Mouse (Mus musculus) CD4-positive, CD25-positive, alpha-beta regulatory T cell, adult 4 months (primary cell): ENCODE measurements around the gene Rab1b. TPM values are rescaled to one million over a fixed set of nuclear protein-coding genes. Genes with fewer than 3 reads are reported as not detected.
"Not testable (repeated sequence)": the region's sequence is repeated elsewhere in the genome, so short reads cannot be mapped to it uniquely, and the experiment has no call there.

Experiments
- ATAC-seq: one replicate; pipeline ENCODE4 v1.8.0; 2017
- polyA plus RNA-seq, 2 experiments: library from polyadenylated mRNA; unstranded; fragments of 100-300 nt; shearing (Covaris generic); gene quantifications; one replicate each; pipeline ENCODE4 v1.2.1; 2017

Gene Rab1b
- polyA plus RNA-seq, 2 experiments from 2014 or later: 91.1 to 113 TPM

GRCm38 (mm10) chr19:5097521-5098362 is 9.1 kb downstream of the Rab1b start:
- ATAC-seq: no peak

GRCm38 (mm10) chr19:5095887-5096474 is 10.9 kb downstream of the Rab1b start:
- ATAC-seq: no peak

GRCm38 (mm10) chr19:5094746-5095417 is 12.0 kb downstream of the Rab1b start:
- ATAC-seq: no peak

- ATAC-seq: peak; percentile 73
Measured at GRCm38 (mm10) chr19:5094243-5094632, 12.6 kb downstream of the Rab1b start.

GRCm38 (mm10) chr19:5093481-5094242 is 13.2 kb downstream of the Rab1b start:
- no peak for ATAC-seq

GRCm38 (mm10) chr19:5092083-5092482 is 14.8 kb downstream of the Rab1b start:
- no peak for ATAC-seq

GRCm38 (mm10) chr19:5089324-5089723 is 17.5 kb downstream of the Rab1b start:
- ATAC-seq: no peak

- peak; percentile 93 for ATAC-seq
Measured at GRCm38 (mm10) chr19:5087884-5088728, 18.8 kb downstream of the Rab1b start, which contains the start of gene Yif1a. Gene Yif1a (plus strand): TSS chr19:5088538.

GRCm38 (mm10) chr19:5086533-5086932 is 20.3 kb downstream of the Rab1b start:
- not testable (repeated sequence) for ATAC-seq

GRCm38 (mm10) chr19:5085145-5085863 is 21.6 kb downstream of the Rab1b start, which contains the start of gene Tmem151a:
Gene Tmem151a (minus strand): TSS chr19:5085531.
- no peak for ATAC-seq

- ATAC-seq: no peak
Measured at GRCm38 (mm10) chr19:5084834-5085144, 22.1 kb downstream of the Rab1b start.

GRCm38 (mm10) chr19:5083961-5084833 is 22.7 kb downstream of the Rab1b start:
- no peak for ATAC-seq

GRCm38 (mm10) chr19:5082596-5082995 is 24.3 kb downstream of the Rab1b start:
- ATAC-seq: no peak

GRCm38 (mm10) chr19:5082005-5082404 is 24.9 kb downstream of the Rab1b start:
- no peak for ATAC-seq

GRCm38 (mm10) chr19:5079279-5079678 is 27.6 kb downstream of the Rab1b start:
- ATAC-seq: no peak

GRCm38 (mm10) chr19:5073518-5073917 is 33.4 kb downstream of the Rab1b start:
- ATAC-seq: no peak

- ATAC-seq: no peak
Measured at GRCm38 (mm10) chr19:5073028-5073427, 33.8 kb downstream of the Rab1b start.

- no peak for ATAC-seq
Measured at GRCm38 (mm10) chr19:5072389-5073019, 34.4 kb downstream of the Rab1b start.

GRCm38 (mm10) chr19:5071545-5072369 is 35.1 kb downstream of the Rab1b start:
- ATAC-seq: peak; percentile 88
